12 mouse cellular contexts compared by ENCODE assay signal in genomic region chr10:24958280-24959042, GRCm38 (mm10). TPM values are rescaled to one million over a fixed set of nuclear protein-coding genes. Genes with fewer than 3 reads are reported as not detected.
A peak's percentile ranks its signal among the peaks of the same experiment; 100 is the strongest.
DNase-seq lines count a peak whose midpoint lies in the region; ATAC-seq and TF ChIP-seq lines count a peak whose summit lies in the region.
"Had no signal": no experiment of that assay in that cellular context is flagged by ENCODE, and none has a peak within 500 bp of the region (broad histone marks: within the 10 kb centered on the region; RNA-seq: fewer than 3 reads in every experiment).

No protein-coding gene starts in this region.

- H3K36me3 ChIP-seq in heart, postnatal 0 days (replicated peaks; ENCODE audit: control insufficient read depth, insufficient read depth, low read length), result no peaks in the 10 kb centered on the region
- H3K36me3 ChIP-seq in limb, embryonic 13.5 days, result no peaks in the 10 kb centered on the region
- no peaks in the 10 kb centered on the region for H3K36me3 ChIP-seq in thymus, adult 2 months (ENCODE audit: control insufficient read depth, insufficient read depth, low read length)

- no peak for DNase-seq in heart, postnatal 0 days (ENCODE audit: low spot score)
- DNase-seq in heart, postnatal 36 days, result no peak
- peak; percentile 11 for DNase-seq in ovary, postnatal 36 days (ENCODE audit: low spot score)
- no peak for DNase-seq in ovary, postnatal 14 days (ENCODE audit: low spot score)
- DNase-seq in testis, postnatal 14 days (ENCODE audit: low spot score), result peak; percentile 8
- DNase-seq in thymus, adult 2 months, result no peak
- DNase-seq: cerebellum, postnatal 25 days; lung, adult 2 months; thymus, postnatal 4 days had no signal

- H3K9me3 ChIP-seq in heart, postnatal 0 days (replicated peaks; ENCODE audit: control insufficient read depth, low read length), result no peaks in the 10 kb centered on the region
- H3K9me3 ChIP-seq in limb, embryonic 13.5 days, result no peaks in the 10 kb centered on the region

- peaks cover 16% of the 10 kb centered on the region; the same call in 1 of the 2 replicates for H3K27me3 ChIP-seq in heart, postnatal 0 days (ENCODE audit: control insufficient read depth, insufficient read depth, low read length)
- H3K27me3 ChIP-seq in limb, embryonic 13.5 days, result no peaks in the 10 kb centered on the region
- H3K27me3 ChIP-seq in thymus, adult 2 months (ENCODE audit: control insufficient read depth, insufficient read depth, low read length), result no peaks in the 10 kb centered on the region

- no peak for TF ChIP-seq CTCF in heart, postnatal 0 days (IDR thresholded peaks at IDR 0.05; ENCODE audit: low read depth)
- no peak for TF ChIP-seq CTCF in thymus, adult 2 months (IDR thresholded peaks at IDR 0.05; ENCODE audit: borderline replicate concordance, control insufficient read depth, extremely low read depth, insufficient read depth, low read length, poor library complexity)

- TF ChIP-seq EP300 in heart, postnatal 0 days (IDR thresholded peaks at IDR 0.05; ENCODE audit: low read depth), result no peak

- intact Hi-C loops in heart, postnatal 36 days (cut with DNase I), result no loop called here

- ATAC-seq in heart, postnatal 0 days (ENCODE audit: insufficient read depth, low read depth), result peak; percentile 30; the same call in 1 of the 2 replicates
- no peak for ATAC-seq in limb, embryonic 13.5 days (ENCODE audit: low FRiP score, low read depth)

- no peak for TF ChIP-seq POLR2A in thymus, adult 2 months (IDR thresholded peaks at IDR 0.05; ENCODE audit: control insufficient read depth, extremely low read depth, insufficient read depth, low read length, poor library complexity)

- H3K4me3 ChIP-seq in heart, postnatal 0 days (ENCODE audit: low read depth, low read length), result 0 out of 2 replicates have a peak overlapping the region, but pooled peaks have one; percentile 8
- no peak overlapping the region for H3K4me3 ChIP-seq in limb, embryonic 13.5 days
- H3K4me3 ChIP-seq in thymus, adult 2 months (ENCODE audit: control insufficient read depth, insufficient read depth, low read length), result no peak overlapping the region
- H3K4me3 ChIP-seq: left cerebral cortex, adult 2 months had no signal

- H3K9ac ChIP-seq in heart, postnatal 0 days (replicated peaks; ENCODE audit: low read depth, low read length), result no peak overlapping the region
- H3K9ac ChIP-seq in limb, embryonic 13.5 days, result no peak overlapping the region

- WGBS in heart, postnatal 0 days, result 44% methylated on average over 15 of the region's 15 CpGs
- WGBS in limb, embryonic 13.5 days, result 52% methylated on average over 15 of the region's 15 CpGs
- 87% methylated on average over 15 of the region's 15 CpGs for WGBS in thymus, adult 2 months

- H3K4me2 ChIP-seq in heart, postnatal 0 days (ENCODE audit: low read depth, low read length), result peak overlapping the region; percentile 47
- peak overlapping the region; percentile 30 for H3K4me2 ChIP-seq in limb, embryonic 13.5 days (replicated peaks)

- no peak overlapping the region for H3K27ac ChIP-seq in heart, postnatal 0 days (ENCODE audit: low read depth)
- no peak overlapping the region for H3K27ac ChIP-seq in limb, embryonic 13.5 days
- H3K27ac ChIP-seq in thymus, adult 2 months (ENCODE audit: control insufficient read depth, insufficient read depth, low read length), result no peak overlapping the region
- H3K27ac ChIP-seq: left cerebral cortex, adult 2 months had no signal

- peaks cover 4% of the 10 kb centered on the region; the same call in 1 of the 2 replicates for H3K4me1 ChIP-seq in heart, postnatal 0 days (ENCODE audit: control insufficient read depth, insufficient read depth)
- H3K4me1 ChIP-seq in limb, embryonic 13.5 days, result peaks cover 16% of the 10 kb centered on the region
- no peaks in the 10 kb centered on the region for H3K4me1 ChIP-seq in thymus, adult 2 months (replicated peaks; ENCODE audit: control insufficient read depth, insufficient read depth, low read length)

RNA-seq across cellular contexts. Expression of gene Arg1, which starts 31.2 kb away (rescaled TPM):
- total RNA-seq in heart, postnatal 0 days (2014; rRNA removed; ENCODE audit: low replicate concordance), result 1.1 and 3.5 TPM in 2 replicates
- polyA plus RNA-seq in heart, postnatal 0 days (2015; fragmentation: Nextera tagmentation; extraction: Ambion mirVana), result 0.23 and 0.27 TPM in 2 replicates
- not detected for total RNA-seq in heart, postnatal 36 days (2021)
- 3.3 and 3.9 TPM in 2 replicates for polyA plus RNA-seq in limb, embryonic 13.5 days (2015; fragmentation: Nextera tagmentation; extraction: Ambion mirVana)
- 0.23 and 1.0 TPM in 2 replicates for polyA plus RNA-seq in thymus, adult 2 months (2012; rRNA removed)
- total RNA-seq: hematopoietic stem cell, adult 5-6 weeks; left cerebral cortex, adult 2 months had no signal

Comparison
In these comparisons a context has a peak if more than half of its experiments do, and no peak if none do; other contexts are left out.
1. DNase-seq: peak in ovary, postnatal 36 days (single experiment) and testis, postnatal 14 days (single experiment); none in heart, postnatal 0 days (single experiment), heart, postnatal 36 days (0 of 2), ovary, postnatal 14 days (single experiment) and thymus, adult 2 months (single experiment).